Mouse (Mus musculus): ENCODE results near the gene Slc35e2. TPM values are rescaled to one million over a fixed set of nuclear protein-coding genes. Genes with fewer than 3 reads are reported as not detected.

Slc35e2 gene
- polyA plus RNA-seq, 1 experiment from 2014 or later = 6.3 TPM

DNA sequence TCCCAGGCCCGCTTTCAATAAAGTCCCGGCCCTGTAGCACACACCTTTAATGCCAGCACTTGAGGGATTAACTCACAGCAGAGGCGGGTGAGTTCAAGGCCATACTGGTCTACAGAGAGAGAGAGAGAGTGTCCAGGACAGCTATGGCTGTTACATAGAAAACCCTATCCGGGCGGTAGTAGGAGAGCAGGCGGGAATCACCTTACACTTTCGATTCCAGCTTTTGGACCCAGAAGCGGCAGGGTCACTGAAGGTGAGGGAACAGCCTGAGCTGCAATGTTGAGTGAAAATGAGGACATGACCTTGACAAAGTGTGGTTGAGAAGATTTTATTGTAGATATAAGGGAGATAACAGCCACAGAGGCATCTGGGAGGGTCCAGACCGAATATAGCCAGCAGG, 27.3 kb upstream of the Slc35e2 start:
- WGBS = 91% methylated on average over 9 of the region's 9 CpGs
- ATAC-seq (ENCODE audit: insufficient read depth, low FRiP score) = no peak
- H3K4me1 ChIP-seq (ENCODE audit: control insufficient read depth, insufficient read depth, low read length) = no peaks in the 10 kb centered on the region
- H3K27me3 ChIP-seq (ENCODE audit: control insufficient read depth, insufficient read depth, low read length) = no peaks in the 10 kb centered on the region
- no peak overlapping the region for H3K4me2 ChIP-seq (ENCODE audit: low read depth, low read length)
- H3K27ac ChIP-seq (ENCODE audit: low read length) = no peak overlapping the region
- H3K9me3 ChIP-seq (replicated peaks; ENCODE audit: control insufficient read depth, low read length) = no peaks in the 10 kb centered on the region
- no peak overlapping the region for H3K4me3 ChIP-seq (replicated peaks; ENCODE audit: low read length)
- no peaks in the 10 kb centered on the region for H3K36me3 ChIP-seq (ENCODE audit: control insufficient read depth, insufficient read depth, low read length)
- no peak overlapping the region for H3K9ac ChIP-seq (ENCODE audit: low read length)

DNA sequence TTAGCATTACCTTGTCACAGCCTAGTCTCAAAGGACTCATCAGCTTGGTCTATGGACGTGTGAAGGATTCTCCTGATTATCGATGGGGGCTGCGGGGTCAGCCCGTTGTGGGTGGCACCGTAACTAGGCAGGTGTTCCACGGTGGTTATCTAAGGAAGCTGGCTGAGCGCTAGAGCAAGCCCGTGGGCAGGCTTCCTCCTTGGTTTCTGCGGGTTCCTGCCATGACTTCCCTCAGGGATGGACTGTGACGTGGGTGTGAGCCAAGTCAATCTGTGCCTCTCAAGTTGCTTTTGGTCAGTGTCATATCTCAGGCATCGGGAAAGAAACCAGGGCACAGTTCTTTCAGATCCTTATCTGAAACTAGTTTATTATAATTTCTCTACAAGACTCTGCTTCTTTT, 26.3 kb upstream of the Slc35e2 start:
- H3K27ac ChIP-seq (ENCODE audit: low read length) = no peak overlapping the region
- H3K36me3 ChIP-seq (ENCODE audit: control insufficient read depth, insufficient read depth, low read length) = no peaks in the 10 kb centered on the region
- H3K4me2 ChIP-seq (ENCODE audit: low read depth, low read length) = no peak overlapping the region
- no peak for ATAC-seq (ENCODE audit: insufficient read depth, low FRiP score)
- no peak overlapping the region for H3K4me3 ChIP-seq (replicated peaks; ENCODE audit: low read length)
- WGBS = 80% methylated on average over 11 of the region's 11 CpGs
- no peaks in the 10 kb centered on the region for H3K27me3 ChIP-seq (ENCODE audit: control insufficient read depth, insufficient read depth, low read length)
- H3K9me3 ChIP-seq (replicated peaks; ENCODE audit: control insufficient read depth, low read length) = no peaks in the 10 kb centered on the region
- H3K9ac ChIP-seq (ENCODE audit: low read length) = no peak overlapping the region
- H3K4me1 ChIP-seq (ENCODE audit: control insufficient read depth, insufficient read depth, low read length) = no peaks in the 10 kb centered on the region

DNA sequence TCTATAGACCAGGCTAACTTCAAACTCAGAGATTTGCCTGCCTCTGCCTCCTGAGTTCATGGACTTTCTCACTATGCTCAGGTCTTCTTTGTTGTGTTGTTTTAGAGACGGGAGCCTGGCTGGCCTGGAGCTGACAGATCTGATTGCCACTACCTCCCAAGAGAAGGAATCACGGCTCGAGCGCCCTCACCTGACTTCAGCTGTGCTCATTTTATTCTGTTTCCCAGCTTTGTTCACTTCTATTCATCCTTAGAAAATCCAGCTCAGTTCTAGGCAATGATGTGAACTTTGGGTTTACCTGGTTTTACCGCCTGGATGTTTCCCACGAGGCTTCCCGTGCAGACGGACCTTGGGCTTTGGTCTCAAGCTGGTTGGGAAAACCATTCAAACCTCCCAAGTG, 25.7 kb upstream of the Slc35e2 start:
- Histone ChIP-seq H3K4me1 (ENCODE audit: control insufficient read depth, insufficient read depth, low read length) (no peaks in the 10 kb centered on the region), H3K9me3 (replicated peaks; ENCODE audit: control insufficient read depth, low read length) (no peaks in the 10 kb centered on the region), H3K4me3 (replicated peaks; ENCODE audit: low read length) (no peak overlapping the region), H3K27me3 (ENCODE audit: control insufficient read depth, insufficient read depth, low read length) (no peaks in the 10 kb centered on the region), H3K9ac (ENCODE audit: low read length) (no peak overlapping the region), H3K4me2 (ENCODE audit: low read depth, low read length) (no peak overlapping the region), H3K36me3 (ENCODE audit: control insufficient read depth, insufficient read depth, low read length) (no peaks in the 10 kb centered on the region), H3K27ac (ENCODE audit: low read length) (no peak overlapping the region)
- 89% methylated on average over 8 of the region's 8 CpGs for WGBS
- no peak for ATAC-seq (ENCODE audit: insufficient read depth, low FRiP score)

DNA sequence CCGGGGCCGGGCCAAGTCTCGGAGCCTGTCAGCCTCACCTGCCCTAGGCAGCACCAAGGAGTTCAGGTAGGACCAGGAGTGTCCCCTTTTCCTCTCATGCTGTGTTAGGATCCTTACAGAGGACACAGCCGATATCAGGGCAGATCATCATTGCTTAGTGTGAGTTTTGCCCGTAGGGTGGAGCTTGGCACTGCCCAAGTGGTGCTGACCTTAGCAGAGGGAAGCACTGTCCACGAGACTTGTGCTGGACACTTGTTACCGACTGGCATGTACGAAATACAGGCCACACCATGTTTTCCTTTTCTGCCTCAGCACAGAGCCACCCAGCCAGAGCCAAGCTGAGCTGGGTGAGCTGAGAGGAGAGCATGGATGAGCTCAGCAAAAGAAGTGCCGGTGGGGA, 24.1 kb upstream of the Slc35e2 start:
- Histone ChIP-seq H3K36me3 (ENCODE audit: control insufficient read depth, insufficient read depth, low read length) (no peaks in the 10 kb centered on the region), H3K9me3 (replicated peaks; ENCODE audit: control insufficient read depth, low read length) (no peaks in the 10 kb centered on the region), H3K4me1 (ENCODE audit: control insufficient read depth, insufficient read depth, low read length) (no peaks in the 10 kb centered on the region), H3K27me3 (ENCODE audit: control insufficient read depth, insufficient read depth, low read length) (no peaks in the 10 kb centered on the region), H3K27ac (ENCODE audit: low read length) (no peak overlapping the region), H3K9ac (ENCODE audit: low read length) (no peak overlapping the region), H3K4me3 (replicated peaks; ENCODE audit: low read length) (no peak overlapping the region), H3K4me2 (ENCODE audit: low read depth, low read length) (no peak overlapping the region)
- no peak for ATAC-seq (ENCODE audit: insufficient read depth, low FRiP score)
- 89% methylated on average over 9 of the region's 9 CpGs for WGBS

DNA sequence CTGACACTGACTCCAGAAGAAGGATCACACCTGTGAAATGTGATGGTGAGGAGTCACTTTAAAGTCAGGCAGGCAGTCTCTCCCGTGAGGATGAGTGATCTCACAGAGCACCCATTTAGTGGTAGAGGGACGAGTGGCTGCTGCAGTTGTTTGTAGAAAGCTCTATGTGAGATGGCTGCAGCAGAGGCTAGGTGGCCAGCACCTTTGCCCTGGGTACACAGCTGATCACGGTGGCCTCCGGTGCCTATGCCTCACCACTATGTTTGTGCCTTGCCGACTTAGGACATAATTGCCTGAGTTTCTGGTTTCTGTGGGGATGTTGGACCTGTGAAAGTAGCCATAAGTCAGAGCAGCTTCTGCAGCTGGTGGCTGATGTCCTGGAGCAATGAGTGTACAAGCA, 23.5 kb upstream of the Slc35e2 start:
- no peaks in the 10 kb centered on the region for H3K36me3 ChIP-seq (ENCODE audit: control insufficient read depth, insufficient read depth, low read length)
- no peak overlapping the region for H3K9ac ChIP-seq (ENCODE audit: low read length)
- H3K27me3 ChIP-seq (ENCODE audit: control insufficient read depth, insufficient read depth, low read length) = no peaks in the 10 kb centered on the region
- H3K4me1 ChIP-seq (ENCODE audit: control insufficient read depth, insufficient read depth, low read length) = no peaks in the 10 kb centered on the region
- H3K4me3 ChIP-seq (replicated peaks; ENCODE audit: low read length) = no peak overlapping the region
- 72% methylated on average over 5 of the region's 5 CpGs for WGBS
- no peak overlapping the region for H3K4me2 ChIP-seq (ENCODE audit: low read depth, low read length)
- no peak overlapping the region for H3K27ac ChIP-seq (ENCODE audit: low read length)
- ATAC-seq (ENCODE audit: insufficient read depth, low FRiP score) = no peak
- no peaks in the 10 kb centered on the region for H3K9me3 ChIP-seq (replicated peaks; ENCODE audit: control insufficient read depth, low read length)

DNA sequence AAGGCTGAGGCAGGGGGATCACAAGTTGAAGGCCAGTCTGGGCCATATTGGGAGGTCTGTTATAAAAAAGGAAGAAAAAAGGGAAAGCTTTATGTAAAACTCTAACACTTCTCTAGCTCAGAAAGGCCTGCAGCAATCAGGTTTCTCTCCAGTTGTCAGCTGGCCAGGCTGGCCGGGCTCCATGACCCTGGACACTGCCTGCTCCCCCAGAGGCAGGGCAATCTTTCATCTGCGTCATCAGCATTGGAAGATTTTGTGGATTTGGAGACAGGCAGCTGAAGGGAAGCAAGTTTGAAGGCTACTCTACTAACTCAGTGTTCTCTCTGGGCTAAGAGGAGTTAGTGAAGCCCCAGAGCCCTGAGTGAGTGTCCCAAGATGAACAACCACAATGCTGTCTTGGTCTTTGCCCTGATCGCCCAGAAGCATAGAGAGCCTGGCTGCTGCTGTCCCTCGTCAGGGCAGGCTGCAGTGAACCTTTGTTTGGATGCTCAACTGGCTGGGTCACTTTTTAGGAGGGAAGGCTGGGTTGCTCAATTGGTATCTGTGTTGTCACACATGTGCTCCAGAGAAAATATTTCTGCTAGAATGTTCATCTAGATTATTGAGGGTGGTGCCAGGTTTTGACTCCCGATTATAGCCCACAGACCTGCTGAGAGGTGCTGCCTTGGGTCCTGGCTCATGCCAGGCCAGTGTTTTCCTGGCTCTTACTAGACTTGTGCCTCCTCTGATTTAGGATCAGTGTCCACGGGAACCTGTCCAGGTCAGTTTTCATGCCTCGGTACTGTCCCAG, 22.7 kb upstream of the Slc35e2 start:
- no peaks in the 10 kb centered on the region for H3K9me3 ChIP-seq (replicated peaks; ENCODE audit: control insufficient read depth, low read length)
- no peak overlapping the region for H3K4me2 ChIP-seq (ENCODE audit: low read depth, low read length)
- no peak for ATAC-seq (ENCODE audit: insufficient read depth, low FRiP score)
- no peaks in the 10 kb centered on the region for H3K36me3 ChIP-seq (ENCODE audit: control insufficient read depth, insufficient read depth, low read length)
- no peak overlapping the region for H3K4me3 ChIP-seq (replicated peaks; ENCODE audit: low read length)
- H3K4me1 ChIP-seq (ENCODE audit: control insufficient read depth, insufficient read depth, low read length) = no peaks in the 10 kb centered on the region
- WGBS = 80% methylated on average over 7 of the region's 7 CpGs
- H3K27ac ChIP-seq (ENCODE audit: low read length) = no peak overlapping the region
- no peak overlapping the region; the same call in 1 of the 2 replicates for H3K9ac ChIP-seq (ENCODE audit: low read length)
- no peaks in the 10 kb centered on the region for H3K27me3 ChIP-seq (ENCODE audit: control insufficient read depth, insufficient read depth, low read length)

DNA sequence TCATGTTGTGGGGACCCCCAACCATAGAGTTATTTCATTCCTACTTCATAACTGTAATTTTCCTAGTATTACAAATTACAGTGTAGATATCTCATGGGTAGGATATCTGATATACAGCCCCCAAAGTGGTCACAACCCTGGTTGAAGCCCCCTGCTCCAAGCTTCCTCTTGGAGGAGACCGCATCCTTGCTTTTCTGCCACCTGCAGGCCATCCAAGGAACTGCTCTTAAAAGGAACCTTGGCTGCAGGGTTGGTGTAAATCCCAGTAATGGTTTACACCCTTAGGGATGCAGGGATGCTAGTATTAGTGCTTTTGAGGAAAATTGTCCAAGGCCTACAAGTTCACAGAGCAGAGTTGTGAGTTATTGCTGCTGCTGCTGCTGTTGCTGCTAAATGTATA, 20.8 kb upstream of the Slc35e2 start:
- no peak for ATAC-seq (ENCODE audit: insufficient read depth, low FRiP score)
- peaks cover 16% of the 10 kb centered on the region; the same call in 1 of the 2 replicates for H3K36me3 ChIP-seq (ENCODE audit: control insufficient read depth, insufficient read depth, low read length)

DNA sequence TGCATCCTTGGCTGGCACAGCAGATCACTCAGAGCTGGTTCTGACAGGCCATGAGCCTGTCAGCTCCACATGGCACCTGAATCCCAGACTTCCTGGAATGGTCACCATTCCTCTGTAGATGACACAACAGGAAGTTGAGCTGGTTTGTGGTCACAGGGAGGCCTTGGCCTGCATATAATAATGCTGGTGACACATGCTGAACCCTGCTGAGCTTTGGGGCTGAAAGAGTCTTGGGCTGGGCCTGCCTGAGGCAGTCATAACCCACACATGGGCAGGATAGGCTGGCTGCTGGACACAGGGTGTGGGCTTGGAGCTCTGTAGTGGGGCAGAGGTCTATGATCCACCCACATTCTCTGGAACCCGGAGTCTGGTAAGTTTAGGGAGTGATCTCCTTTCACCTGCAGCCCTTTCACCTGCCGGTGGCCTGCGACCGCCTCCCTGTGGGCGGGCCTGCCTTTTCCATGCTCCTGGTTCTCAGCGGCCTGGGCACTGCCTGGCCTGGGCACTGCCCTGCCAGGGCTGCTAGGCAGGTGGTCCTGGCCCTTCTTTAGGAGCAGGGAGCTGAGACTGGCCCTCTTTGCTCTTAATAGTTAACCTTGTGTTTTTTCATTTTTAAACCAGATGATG, 18.8 kb upstream of the Slc35e2 start:
- ATAC-seq (ENCODE audit: insufficient read depth, low FRiP score) = peak; percentile 80
- Histone ChIP-seq H3K9ac (ENCODE audit: low read length) (no peak overlapping the region), H3K4me2 (ENCODE audit: low read depth, low read length) (no peak overlapping the region), H3K9me3 (replicated peaks; ENCODE audit: control insufficient read depth, low read length) (no peaks in the 10 kb centered on the region), H3K36me3 (ENCODE audit: control insufficient read depth, insufficient read depth, low read length) (peaks cover 19% of the 10 kb centered on the region; the same call in 1 of the 2 replicates), H3K4me3 (replicated peaks; ENCODE audit: low read length) (no peak overlapping the region), H3K27ac (ENCODE audit: low read length) (peak overlapping the region; percentile 34; the same call in 1 of the 2 replicates), H3K27me3 (ENCODE audit: control insufficient read depth, insufficient read depth, low read length) (no peaks in the 10 kb centered on the region), H3K4me1 (ENCODE audit: control insufficient read depth, insufficient read depth, low read length) (no peaks in the 10 kb centered on the region)
- WGBS = 77% methylated on average over 6 of the region's 6 CpGs

More for the DNA sequence above, 20.8 kb upstream of the Slc35e2 start:
- H3K27me3 ChIP-seq (ENCODE audit: control insufficient read depth, insufficient read depth, low read length) = no peaks in the 10 kb centered on the region
- H3K4me2 ChIP-seq (ENCODE audit: low read depth, low read length) = no peak overlapping the region
- no peak overlapping the region for H3K9ac ChIP-seq (ENCODE audit: low read length)
- H3K4me1 ChIP-seq (ENCODE audit: control insufficient read depth, insufficient read depth, low read length) = no peaks in the 10 kb centered on the region
- no peak overlapping the region for H3K4me3 ChIP-seq (replicated peaks; ENCODE audit: low read length)
- WGBS = 49% methylated on average over 1 of the region's 1 CpGs
- no peak overlapping the region for H3K27ac ChIP-seq (ENCODE audit: low read length)
- H3K9me3 ChIP-seq (replicated peaks; ENCODE audit: control insufficient read depth, low read length) = no peaks in the 10 kb centered on the region

DNA sequence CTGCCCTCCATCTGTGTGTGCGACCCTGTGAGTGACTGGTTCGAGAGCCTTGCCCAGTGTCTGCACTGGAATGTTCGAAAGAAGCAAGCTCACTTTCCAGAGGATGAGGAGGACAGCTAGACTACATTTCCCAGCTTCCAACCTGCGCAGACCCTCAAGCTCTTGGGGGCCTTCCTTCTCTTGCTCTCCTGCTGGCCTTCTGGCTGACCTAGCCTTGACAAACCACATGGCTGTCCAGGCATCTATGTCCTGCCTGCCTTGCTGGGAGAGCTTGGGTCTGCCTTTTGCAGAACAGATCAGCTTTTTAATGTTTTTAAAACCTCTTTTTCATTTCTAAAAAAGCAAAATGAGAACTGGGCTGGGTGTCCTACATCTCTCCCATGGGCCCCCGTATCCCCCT, 11.9 kb upstream of the Slc35e2 start:
- H3K4me3 ChIP-seq (replicated peaks; ENCODE audit: low read length) = no peak overlapping the region
- no peak for ATAC-seq (ENCODE audit: insufficient read depth, low FRiP score)
- peaks cover 25% of the 10 kb centered on the region for H3K36me3 ChIP-seq (ENCODE audit: control insufficient read depth, insufficient read depth, low read length)
- H3K4me2 ChIP-seq (ENCODE audit: low read depth, low read length) = no peak overlapping the region
- no peaks in the 10 kb centered on the region for H3K27me3 ChIP-seq (ENCODE audit: control insufficient read depth, insufficient read depth, low read length)
- H3K9me3 ChIP-seq (replicated peaks; ENCODE audit: control insufficient read depth, low read length) = no peaks in the 10 kb centered on the region
- no peaks in the 10 kb centered on the region for H3K4me1 ChIP-seq (ENCODE audit: control insufficient read depth, insufficient read depth, low read length)
- H3K9ac ChIP-seq (ENCODE audit: low read length) = no peak overlapping the region
- WGBS = 93% methylated on average over 5 of the region's 5 CpGs
- H3K27ac ChIP-seq (ENCODE audit: low read length) = no peak overlapping the region

All from stomach, embryonic 16.5 days (tissue).